Mouse (Mus musculus): Measurements from ENCODE around the gene Ldhb. TPM values are rescaled to one million over a fixed set of nuclear protein-coding genes. Genes with fewer than 3 reads are reported as not detected.
"Not testable (repeated sequence)": the region's sequence is repeated elsewhere in the genome, so short reads cannot be mapped to it uniquely, and the experiment has no call there.

Ldhb gene
- 100 to 1,000 TPM; 222 to 343 TPM for total RNA-seq (2021)
- 39.7 and 47.7 TPM in 2 replicates for polyA plus RNA-seq (2012; rRNA removed)
- long read RNA-seq, transcript Ldhb-201 (8 exons, 1,304 nt): major isoform, 280 of 301 reads
- long read RNA-seq, partial matches to known transcripts: 5 of 301 reads
- long read RNA-seq, other reads (novel, unspliced or antisense): 16 of 301 reads

DNA sequence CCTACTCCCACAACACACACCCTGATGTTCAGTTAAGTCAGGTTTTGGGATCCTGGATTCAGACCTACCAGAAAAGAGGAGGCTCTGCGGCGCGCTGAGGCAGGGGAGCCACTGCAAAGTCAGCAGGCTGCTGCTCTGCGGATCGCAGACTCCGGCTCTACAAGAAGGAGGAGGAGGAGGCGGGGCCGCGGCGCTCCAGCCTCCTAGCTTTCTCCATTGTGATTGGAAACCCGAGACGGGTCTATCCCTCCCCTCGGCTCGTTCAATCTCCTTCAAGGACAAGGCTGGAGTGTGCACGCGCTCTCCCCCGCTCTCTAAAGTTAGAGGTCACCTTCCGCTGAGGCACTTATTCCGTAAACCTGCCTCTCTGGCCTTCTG, at the start of gene Ldhb:
Ldhb (minus strand) TSS at position 173 of the 378 bp plus-strand sequence.
- DNase-seq: peak; percentile 90

DNA sequence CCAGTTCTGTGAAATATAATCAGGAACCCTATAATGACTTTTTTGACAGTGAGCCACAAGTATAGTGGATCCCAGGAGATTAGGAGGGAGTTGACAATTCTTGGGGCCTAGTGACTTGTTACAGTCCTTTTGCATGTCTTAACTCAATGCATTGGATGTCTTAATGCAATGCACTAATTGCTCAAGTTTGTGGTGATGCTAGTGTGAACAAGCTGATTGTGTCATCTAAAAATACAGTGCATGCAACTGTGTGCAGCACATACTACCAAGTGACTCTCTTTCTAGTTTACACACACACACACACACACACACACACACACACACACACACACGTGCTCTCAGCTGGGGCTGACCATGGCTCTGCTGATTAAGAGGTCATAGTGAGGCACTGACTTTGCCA, 48.2 kb upstream of the Ldhb start:
- DNase-seq: no peak

DNA sequence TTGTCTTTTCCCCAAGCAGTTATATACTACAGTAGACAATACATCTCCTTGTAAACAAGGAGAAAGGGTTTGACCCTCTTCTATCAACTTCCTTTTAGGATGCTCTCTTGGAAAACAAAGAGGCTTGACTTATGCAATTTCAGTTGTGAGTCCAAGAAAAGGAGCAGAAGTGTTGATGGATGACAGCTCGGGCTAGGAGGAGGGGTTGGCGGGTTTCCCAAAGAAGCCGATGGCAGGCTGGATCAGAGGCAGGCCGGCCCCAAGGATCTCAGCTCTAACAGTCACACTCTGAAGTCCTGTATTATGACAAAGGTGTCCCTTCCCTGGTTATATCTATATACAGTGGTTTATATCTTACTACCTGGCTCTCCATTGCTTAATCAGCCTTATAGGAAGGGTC, 43.7 kb upstream of the Ldhb start:
- DNase-seq: peak; percentile 44

DNA sequence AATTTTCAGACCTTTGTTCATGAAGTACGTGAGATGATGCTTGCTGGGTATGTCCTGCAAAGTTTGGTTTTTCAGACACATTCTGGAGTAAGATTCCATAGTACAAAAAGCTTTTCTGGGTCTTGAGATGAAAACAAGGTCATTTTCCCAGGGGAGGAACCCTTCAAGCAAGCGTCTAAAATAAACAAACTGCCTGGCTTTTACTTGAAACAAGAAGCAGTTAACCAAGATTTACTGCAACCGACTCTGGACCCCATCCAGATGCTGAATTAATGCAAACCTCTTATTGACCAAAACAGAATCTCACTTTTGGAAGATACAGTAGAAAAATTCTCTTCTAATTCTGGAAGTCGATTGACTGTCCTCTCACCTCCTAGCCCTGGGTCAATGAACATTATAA, 43.1 kb upstream of the Ldhb start:
- DNase-seq: no peak

DNA sequence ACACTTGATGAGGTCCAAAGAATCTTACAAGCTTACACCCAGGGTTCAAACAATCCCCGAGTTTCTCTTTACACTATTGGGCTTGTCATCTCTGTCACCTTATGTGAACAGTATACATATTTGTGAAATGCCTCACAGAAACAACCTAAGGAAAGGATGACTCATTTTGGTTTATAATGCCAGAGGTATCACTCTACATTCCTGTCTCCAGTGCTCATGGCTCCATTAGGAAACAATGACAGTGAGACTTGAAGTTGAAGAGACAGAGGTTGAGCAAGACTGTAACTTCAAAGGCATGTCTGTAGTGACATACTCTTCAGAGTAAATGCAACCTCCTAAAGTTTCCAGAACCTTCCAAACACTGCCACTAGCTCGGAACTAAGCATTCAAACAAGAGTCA, 40.6 kb upstream of the Ldhb start:
- no peak for DNase-seq

DNA sequence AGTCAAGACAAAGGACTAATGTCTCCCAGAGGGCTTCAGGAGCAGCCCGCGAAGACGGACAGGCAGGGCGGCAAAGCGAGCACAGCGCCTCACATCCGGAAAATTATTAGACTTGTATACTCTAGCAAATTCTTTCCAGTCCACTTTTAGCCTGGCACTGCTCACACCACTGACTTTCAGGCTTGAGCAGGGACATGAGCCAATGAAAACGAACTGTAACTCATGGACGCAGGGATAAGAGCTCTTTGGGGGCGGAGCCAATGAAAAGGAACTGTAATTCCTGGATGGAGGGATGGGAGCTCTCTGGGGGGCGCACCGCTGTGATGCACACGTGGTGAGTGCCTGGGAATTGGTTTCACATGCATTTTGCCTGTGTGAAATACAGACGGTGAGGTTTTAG, 37.4 kb upstream of the Ldhb start:
- no peak for DNase-seq

DNA sequence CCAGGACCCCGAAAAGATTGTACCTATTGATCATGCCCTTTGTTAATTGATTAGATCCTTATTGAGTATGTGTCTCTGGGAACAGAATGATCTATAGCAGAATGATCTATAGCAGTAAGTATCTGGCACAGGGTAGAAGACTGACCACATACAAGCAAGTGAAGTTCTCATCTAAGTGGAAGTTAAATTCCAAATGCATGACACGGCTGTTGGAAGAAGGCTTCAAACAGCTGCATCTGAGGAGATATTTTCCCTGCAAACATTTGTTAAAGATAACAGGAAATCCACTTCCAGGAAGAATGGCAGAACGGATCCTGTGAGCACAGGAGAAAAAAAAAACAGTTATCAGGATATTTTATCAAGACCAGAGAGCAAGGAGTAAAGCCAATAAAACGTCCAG, 35.9 kb upstream of the Ldhb start:
- DNase-seq: no peak

DNA sequence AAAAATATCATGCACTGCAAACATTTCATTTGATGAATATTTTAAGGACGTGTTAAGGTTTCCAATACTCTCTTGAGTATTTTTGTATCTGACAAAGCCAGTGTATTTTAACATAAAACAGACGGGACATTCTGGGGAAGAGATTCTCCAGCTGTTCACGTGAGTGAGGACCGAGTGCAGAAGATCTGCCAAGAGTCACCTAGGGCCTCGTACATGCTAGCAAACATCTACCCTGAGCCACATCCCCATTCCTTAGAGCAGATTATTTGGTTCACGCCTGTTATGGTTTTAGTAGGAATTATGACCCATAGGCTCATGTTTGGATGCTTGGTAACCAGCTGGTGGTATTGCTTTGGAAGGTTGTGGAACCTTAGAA, 35.0 kb upstream of the Ldhb start:
- DNase-seq: no peak

DNA sequence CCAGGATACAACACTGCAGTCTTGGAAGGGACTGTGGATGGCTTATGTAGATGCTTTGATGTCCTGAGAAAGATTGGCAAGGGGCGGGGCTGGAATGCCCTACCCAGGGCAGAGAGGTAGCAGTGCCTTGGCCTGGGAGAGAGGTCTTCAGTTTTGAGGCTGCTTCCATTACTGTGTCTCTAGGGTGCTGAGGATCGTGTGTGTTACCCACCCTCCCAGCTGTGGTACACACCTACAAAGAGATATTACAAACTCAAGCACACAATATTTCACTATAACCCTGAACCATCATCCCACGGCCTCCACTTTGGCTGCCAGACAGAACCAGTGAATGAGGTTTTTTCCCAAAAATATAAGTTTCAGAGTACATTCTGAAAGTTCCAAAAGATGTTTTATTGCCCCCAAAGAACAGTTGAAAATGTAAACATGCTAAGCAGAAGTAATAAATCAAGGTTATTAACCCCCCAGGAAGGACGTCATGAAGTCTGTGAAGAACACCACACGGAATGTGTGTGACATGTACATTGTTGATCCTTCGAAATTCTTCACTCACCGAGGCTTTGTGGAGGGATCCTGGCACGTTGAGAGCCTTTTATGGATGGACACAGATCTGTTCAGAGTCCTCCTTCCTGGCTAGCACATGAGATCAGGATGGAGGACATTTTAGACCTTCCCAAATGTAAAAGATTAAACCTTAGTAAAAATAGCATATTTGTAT, 34.5 kb upstream of the Ldhb start:
- DNase-seq: no peak

DNA sequence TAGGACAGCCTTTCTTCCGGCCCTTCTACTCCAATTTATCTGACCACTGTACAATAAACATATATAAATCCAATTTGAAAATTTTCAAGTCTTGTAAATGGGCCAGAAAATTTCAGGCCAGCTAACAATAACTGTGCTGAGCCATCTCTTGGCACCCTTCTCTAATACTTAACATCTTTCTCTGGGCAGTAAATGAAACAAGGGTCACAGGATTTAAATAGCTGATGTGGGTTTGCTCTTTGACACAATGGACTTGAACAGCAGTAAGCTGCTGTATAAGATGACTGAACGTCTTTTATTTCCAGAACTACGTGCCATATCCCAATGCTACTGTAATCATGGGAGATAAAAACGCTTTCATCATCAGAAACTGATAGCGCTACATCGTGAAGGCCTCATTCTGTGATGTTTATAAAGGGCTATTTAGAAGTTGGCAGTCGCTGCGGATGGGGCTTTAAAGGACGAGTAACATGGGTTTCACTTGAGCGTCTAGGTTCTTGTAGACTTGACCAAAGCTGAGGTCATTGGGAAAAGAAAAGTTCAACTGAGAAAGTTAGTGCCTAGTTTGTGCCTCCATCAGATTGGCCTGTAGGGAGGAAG, 32.9 kb upstream of the Ldhb start:
- no peak for DNase-seq

DNA sequence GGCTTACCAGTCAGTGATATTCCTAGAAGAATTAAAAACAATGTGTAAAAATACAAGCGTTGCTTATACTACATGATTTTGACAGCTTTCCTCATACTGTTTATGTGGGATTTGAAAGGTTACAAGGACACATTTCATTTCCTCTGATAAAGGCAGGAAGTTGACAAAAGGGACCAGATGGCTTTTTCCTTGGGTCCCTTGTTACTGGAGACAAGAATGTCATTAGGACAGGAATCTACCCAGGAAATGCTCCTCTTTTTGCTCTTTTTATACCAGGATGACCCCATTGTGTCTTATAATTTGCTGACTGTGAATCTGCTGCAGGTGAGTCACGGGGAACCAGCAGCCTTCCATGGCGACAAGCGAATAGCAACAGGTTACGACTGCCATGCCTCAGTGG, 32.4 kb upstream of the Ldhb start:
- peak; percentile 11 for DNase-seq

DNA sequence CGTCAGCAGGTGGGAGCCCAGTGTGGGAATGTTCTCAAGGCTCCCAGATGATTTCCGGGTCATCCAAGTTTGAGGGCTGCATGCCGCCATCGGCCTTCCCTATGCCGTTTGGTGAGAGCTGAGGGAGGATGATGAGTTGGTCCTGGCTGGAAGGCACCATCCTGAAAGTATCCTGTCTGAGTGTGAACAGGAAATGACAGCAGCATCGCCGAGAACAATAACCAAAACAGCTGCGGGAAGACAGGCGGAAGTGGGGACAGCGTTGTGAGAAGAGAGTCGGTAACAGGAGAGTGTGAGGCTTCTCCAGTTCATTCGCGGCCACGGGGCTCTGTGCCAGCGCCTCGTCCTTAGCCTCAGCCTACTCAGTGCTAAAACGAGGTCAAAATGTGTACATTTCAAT, 30.7 kb upstream of the Ldhb start:
- peak; percentile 50 for DNase-seq

DNA sequence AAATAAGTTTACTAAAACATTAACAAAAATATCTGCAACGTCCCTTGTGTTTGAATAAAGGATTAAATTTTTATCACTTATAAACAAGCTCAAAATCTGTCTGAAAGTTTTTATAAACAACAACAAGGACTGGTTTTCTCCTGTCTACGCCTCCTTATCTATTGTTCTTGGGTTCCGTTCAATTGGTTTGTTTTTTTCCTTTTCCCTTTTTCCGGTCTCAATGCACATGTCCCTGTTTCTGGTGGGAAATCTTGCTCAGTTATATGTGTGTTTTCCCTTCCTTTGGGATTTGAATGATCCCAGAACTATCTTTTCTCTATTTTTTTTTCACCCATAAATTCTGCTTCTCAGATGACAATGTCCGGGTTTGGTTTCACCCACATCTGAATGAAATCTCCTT, 25.7 kb upstream of the Ldhb start:
- DNase-seq: no peak

DNA sequence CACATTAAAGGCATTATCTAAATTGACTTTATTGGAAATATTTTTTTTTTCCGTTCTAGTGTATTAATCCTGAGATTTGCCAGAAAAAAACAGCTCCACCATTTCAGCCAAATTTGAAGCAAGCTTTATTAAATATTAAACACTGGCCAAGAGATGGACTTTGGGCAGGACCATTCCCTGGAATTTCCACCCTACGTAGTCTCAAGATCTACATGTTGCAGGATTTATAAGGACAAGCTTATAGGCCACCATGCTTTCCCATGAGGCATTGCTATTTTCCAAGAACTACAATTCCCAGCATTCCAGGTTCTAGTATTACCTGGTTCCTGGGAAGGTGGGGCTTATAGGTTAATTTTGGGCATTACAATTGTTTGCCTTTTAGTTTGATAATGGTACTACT, 24.9 kb upstream of the Ldhb start:
- no peak for DNase-seq

DNA sequence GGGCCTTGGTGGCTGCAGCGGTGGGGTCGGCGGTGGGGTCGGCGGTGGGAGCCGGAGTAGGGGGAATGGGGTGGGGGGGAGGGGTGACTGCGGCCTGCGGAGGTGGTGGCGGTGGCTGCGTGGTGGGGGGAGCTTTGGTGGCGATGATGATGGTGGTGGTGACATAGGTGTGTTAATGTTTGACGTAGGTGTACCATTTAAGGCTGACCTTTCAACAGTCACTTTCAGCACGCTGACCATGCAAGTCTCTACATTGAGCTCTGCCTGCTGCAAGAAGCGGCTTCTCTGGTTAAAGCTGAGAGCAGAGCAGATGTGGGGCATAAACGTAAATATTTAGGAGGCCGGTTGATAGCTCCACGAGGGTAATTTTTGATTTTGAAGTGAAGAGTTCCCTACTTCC, 24.4 kb upstream of the Ldhb start:
- no peak for DNase-seq

DNA sequence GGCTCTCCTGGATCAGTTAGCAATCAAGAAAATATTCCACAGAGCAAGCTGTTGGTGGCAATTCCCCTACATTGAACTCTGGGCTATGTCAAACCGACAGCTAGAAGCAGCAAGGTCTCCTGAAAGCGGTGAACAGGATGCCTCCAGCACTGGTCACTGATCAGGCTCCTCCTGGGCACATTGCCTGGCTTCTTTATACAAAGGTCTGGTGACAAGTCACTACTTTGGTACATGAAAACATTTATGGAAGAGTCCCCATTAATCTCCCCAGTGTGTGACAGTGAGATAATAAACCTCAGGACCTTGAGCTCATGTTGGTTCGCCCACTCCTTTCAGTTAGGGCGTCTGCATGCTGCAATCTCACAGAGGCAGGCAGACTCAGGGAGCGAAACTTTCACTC, 22.6 kb upstream of the Ldhb start:
- peak; percentile 15 for DNase-seq

DNA sequence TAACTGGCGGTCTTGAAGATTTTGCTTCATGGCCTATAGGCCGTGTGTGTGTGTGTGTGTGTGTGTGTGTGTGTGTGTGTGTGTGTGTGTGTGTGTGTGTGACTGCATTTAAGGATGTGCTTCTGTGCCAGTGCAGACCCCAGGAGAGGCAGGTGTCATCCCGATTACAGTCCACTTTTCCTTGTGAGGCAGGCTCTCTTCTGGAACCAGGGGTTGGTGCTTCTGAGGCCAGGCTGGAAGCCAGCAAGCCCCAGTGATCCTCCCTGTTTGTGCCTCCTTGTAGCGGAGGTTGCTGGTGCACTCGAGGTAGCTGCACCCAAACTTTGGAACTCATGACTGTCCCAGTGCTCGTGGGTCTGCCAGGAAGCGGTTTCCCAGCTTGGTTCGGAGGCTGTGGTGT, 21.9 kb upstream of the Ldhb start:
- no peak for DNase-seq

DNA sequence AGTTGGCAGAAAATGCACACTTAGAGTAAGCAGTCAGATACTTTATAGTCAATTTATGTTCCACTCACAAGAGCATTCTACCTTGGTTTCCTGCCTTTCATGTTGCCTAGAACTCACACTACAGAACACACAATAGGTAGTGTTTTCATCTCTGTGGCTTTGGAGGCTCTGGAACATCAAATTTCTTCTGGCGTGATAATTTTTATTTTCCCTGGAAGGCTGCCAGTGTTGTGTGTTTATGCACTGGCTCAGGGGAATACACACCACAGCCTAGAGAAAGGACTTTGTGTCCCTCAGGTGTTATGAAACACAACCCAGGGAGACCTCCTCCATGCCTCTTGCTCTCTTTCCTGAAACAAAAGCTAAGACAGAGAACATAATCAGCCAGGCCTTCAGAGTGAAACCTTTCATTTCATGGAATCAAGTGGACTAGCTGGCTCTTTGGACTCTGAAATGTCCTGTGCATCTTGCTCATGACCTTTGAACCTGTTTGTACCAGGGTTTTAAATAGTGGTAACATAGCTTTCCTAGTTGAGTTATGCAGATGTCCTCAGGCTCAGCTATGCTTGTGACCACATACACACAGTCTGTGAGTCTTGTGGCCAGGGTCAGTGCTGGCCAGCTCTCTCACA, 20.3 kb upstream of the Ldhb start:
- DNase-seq: no peak

DNA sequence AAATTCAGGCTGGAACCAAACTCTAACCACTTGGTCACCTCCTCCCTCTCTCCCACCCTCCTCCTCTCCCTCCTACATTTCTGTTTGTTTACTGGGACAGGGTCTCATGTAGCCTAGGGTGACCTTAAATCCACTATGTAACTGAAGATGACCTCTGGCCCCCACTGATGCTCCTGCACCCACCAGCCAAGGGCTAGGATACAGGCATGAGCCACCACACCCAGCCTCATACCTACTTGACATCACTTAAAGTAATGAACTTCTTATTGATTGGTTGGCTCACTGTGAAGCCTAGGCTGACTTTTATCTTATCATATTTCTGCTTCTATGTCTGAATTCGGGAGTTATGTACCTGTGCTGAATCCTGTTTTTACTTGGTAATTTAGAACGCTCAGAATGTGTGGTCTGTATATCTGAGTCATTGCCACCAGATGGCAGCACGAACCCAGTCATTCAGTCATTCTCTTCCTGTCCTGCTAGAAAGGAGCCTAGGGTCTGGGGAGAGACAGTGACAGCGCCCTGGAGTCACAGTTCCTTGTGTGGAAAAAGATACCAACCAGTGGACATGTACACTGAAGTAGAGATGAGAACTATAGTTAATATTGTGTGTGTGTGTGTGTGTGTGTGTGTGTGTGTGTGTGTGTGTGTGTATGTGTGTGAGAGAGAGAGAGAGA, 17.0 kb upstream of the Ldhb start:
- DNase-seq: peak; percentile 36

DNA sequence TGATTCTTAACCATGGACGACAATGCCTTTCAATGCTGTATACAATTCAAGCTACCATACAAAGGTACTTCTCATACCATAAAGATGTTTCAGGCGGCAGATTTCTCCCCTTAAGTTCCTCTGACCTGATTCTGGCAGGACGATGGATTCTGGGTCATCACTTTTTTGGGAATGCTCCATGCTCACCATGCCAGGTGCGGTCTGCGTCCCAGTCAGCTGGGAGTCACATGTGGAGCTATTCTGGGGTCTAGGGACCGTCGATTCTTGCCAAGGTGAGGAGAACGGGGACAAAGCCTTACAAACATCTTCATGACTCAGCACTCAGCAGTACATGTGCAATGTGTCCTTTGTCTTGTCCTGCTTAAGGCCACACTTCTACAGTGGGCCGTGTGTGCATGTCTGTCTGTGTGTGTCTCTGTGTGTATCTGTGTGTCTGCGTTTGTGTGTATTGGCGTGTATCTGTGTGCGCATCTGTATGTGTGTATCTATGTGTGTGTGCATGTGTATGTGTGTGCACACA, 13.9 kb upstream of the Ldhb start:
- DNase-seq: no peak

DNA sequence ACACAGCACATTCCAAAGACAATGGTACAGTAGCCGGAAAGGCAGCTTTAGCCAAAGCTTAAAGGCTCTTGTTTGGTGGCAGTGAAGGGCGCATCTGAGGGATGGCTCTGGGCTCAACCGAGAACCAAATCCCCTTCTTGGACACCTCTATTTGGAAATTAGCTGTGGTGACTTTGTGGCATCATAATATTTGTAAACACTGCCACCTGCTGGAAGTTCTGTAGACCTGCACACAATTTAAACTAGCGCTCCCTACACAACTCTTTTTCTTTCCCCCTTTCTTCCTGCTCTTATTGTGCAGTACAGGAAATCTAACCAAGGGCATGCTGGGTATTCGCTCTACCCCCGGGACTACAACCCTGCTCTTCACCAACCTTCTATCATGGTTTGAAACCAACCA, 11.4 kb upstream of the Ldhb start:
- peak; percentile 12 for DNase-seq

DNA sequence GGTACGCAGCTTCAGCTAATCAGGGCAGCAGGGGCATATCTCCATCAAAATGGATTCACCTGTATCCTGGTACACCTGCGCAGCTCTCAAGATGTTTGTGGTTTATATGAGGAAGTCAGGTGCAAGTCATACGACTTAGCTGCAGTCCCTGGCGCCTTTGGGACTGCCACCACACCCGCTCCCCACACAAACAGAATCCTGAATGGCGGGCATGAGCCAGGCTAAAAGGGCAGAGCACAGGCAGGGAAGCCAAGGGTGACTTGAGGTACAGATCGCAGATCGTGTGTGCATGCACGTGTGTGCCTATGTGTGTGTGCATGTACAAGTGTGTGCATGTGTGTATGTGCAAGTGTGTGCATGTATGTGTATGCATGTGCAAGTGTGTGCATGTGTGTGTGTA, 7.6 kb upstream of the Ldhb start:
- not testable (repeated sequence) for DNase-seq

DNA sequence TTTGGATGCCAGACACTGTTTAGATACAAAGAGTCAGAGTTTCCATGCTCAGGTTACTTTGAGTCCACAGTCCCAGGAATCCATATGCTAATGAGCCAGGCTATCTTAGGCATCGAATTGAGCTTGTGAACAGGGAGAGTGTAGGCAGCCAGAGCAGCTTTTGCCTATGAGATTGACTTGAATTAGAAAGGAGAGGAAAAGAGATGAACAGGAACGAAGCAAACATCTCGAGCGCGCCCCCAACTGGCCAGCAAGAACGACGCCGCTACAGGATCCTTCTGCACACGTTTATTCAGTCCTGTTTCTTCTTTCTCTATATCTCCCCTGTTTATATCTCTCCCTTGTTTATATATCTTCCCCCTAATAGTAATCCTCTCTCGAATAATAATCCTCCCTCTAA, 7.2 kb upstream of the Ldhb start:
- DNase-seq: peak; percentile 29

Measured in adrenal gland, adult 2 months (tissue).